Mouse (Mus musculus) testis, adult 2 months (tissue): ENCODE results near the gene Rfk.

Source experiments
- CTCF ChIP-seq: fragments of 200-500 bp; IDR thresholded peaks from 2 replicates; pipeline ENCODE4 v1.5.1; 2012; ENCODE audit warnings: low read depth, mild to moderate bottlenecking, inconsistent platforms, low read length, moderate library complexity; ENCODE audit not compliant: control insufficient read depth, insufficient read depth, insufficient replicate concordance
- POLR2A ChIP-seq: fragments of 200-500 bp; IDR thresholded peaks from 2 replicates; pipeline ENCODE4 v1.6.1; 2012; ENCODE audit warnings: low read depth, mild to moderate bottlenecking, inconsistent platforms, low read length, moderate library complexity; ENCODE audit not compliant: control insufficient read depth

DNA sequence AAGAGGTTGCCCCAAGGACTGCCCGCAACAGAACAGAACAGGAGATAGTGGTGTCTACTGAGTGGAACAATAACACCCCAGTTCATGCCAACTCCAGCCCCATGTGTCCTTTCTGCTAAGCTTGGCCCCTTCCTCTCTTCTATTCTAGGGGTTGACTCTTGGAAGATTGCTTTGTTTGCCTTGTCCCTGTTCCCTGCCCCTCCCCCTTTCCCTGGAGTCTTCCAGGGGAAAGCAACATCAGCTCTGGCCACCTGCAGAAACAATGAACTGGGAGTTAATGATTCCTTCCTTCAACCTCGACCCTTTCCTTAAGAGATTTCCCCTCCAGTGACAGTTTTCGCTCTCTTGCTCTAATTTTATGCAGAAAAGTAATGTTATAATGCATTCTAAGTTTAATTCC lies 36.5 kb upstream of the Rfk start:
- TF ChIP-seq CTCF (no peak), POLR2A (no peak)
